Mouse (Mus musculus): ENCODE results near the gene Shpk.

The Shpk gene

DNA sequence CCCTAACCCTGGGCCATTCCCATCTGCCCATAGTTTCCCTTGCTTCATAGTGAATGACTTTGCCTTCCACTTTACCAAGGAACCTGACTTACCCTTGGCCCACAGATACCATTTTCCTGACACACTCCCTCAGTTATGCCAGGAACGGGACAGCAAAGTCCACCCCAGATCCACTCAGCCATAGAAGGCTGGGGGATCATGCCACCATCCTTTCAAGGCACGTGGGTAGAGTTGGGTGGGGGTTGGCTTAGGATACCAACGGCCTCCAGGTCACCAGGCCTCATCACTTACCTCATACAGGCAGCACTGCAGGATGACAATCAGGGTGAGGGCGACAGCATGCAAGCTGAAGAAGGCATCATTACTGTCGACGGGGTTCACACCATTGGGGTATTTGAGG, 12.0 kb upstream of the Shpk start:
- Histone ChIP-seq H3K4me1 (replicated peaks; ENCODE audit: low read depth, low read length) (no peaks in the 10 kb centered on the region), H3K4me3 (replicated peaks; ENCODE audit: low read length) (no peak overlapping the region), H3K27me3 (ENCODE audit: insufficient read depth, low read length) (no peaks in the 10 kb centered on the region), H3K9me3 (ENCODE audit: low read length) (no peaks in the 10 kb centered on the region), H3K36me3 (ENCODE audit: insufficient read depth, low read length) (peaks cover 85% of the 10 kb centered on the region)
- TF ChIP-seq NANOG (IDR thresholded peaks at IDR 0.05; ENCODE audit: borderline replicate concordance, low read length): no peak
- no peak for TF ChIP-seq CTCF (conservative IDR thresholded peaks at IDR 0.05; ENCODE audit: low read length)
- no peak for TF ChIP-seq POU5F1 (IDR thresholded peaks at IDR 0.05; ENCODE audit: borderline replicate concordance, low read length)

DNA sequence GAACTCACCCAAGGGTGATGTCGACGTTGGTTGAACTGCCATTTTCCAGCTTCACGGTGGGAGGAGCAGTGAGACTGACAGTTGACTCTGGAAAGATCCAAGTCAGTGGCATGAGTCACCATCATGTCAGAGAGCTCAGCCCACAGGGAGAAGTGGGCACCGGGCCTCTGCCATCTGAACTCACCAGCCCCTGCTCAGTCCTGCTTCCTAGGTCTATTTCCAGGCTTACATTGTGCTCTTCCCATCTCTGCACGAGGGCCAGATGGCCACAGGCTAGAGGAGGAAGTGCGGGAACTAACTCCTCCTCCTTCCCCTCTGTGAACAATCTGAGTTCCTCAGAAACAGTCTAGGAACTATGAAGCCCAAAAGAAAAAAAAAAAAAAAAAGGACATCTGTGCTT, 6.2 kb upstream of the Shpk start:
- Histone ChIP-seq H3K36me3 (ENCODE audit: insufficient read depth, low read length) (peaks cover 61% of the 10 kb centered on the region), H3K27me3 (ENCODE audit: insufficient read depth, low read length) (no peaks in the 10 kb centered on the region), H3K4me1 (replicated peaks; ENCODE audit: low read depth, low read length) (peaks cover 3% of the 10 kb centered on the region), H3K9me3 (ENCODE audit: low read length) (no peaks in the 10 kb centered on the region), H3K4me3 (replicated peaks; ENCODE audit: low read length) (no peak overlapping the region)
- TF ChIP-seq NANOG (IDR thresholded peaks at IDR 0.05; ENCODE audit: borderline replicate concordance, low read length) (no peak), POU5F1 (IDR thresholded peaks at IDR 0.05; ENCODE audit: borderline replicate concordance, low read length) (no peak), CTCF (conservative IDR thresholded peaks at IDR 0.05; ENCODE audit: low read length) (no peak)

DNA sequence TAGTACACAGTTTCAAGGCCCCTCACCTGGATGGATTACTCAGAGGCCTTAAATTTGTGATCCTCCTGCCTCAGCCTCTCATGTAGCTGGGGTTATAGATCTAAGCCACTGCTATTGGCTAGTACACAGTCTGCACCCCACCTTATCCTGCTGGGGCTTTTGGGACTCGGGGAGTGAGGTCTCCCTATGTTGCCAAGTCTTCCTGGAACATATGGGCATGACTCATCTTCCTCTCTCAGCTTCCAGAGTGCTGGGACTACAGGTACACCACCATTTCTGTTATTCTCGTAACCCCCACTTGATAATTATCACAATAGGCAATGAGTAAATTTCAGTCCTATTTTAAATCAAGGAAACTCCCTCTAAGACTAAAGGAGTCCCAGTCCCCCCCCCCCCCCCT, 4.8 kb upstream of the Shpk start:
- H3K4me1 ChIP-seq (replicated peaks; ENCODE audit: low read depth, low read length): peaks cover 10% of the 10 kb centered on the region
- no peaks in the 10 kb centered on the region for H3K27me3 ChIP-seq (ENCODE audit: insufficient read depth, low read length)
- no peaks in the 10 kb centered on the region for H3K9me3 ChIP-seq (ENCODE audit: low read length)
- TF ChIP-seq POU5F1 (IDR thresholded peaks at IDR 0.05; ENCODE audit: borderline replicate concordance, low read length) (no peak), CTCF (conservative IDR thresholded peaks at IDR 0.05; ENCODE audit: low read length) (no peak), NANOG (IDR thresholded peaks at IDR 0.05; ENCODE audit: borderline replicate concordance, low read length) (no peak)
- H3K36me3 ChIP-seq (ENCODE audit: insufficient read depth, low read length): peaks cover 47% of the 10 kb centered on the region
- H3K4me3 ChIP-seq (replicated peaks; ENCODE audit: low read length): no peak overlapping the region

DNA sequence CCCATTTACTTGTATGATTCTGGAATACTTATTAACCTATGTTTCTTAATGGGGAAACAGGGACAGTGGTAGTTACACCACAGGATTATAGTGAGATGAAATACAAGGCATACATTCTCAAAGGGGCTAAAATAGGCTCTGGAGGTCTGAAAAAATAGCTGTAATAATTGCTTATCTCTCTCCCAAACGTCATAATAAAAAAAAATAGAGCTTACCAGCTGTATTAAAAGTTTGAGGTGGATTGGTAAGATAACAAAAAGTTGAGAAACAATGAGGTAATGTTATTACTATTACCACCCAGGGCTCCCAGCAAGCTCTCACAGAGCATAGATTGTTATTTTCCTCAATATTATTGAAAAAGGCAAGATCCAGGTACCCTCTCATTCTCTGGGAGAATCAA, 1.1 kb upstream of the Shpk start:
- TF ChIP-seq CTCF (conservative IDR thresholded peaks at IDR 0.05; ENCODE audit: low read length) (no peak), NANOG (IDR thresholded peaks at IDR 0.05; ENCODE audit: borderline replicate concordance, low read length) (no peak), POU5F1 (IDR thresholded peaks at IDR 0.05; ENCODE audit: borderline replicate concordance, low read length) (no peak)
- no peaks in the 10 kb centered on the region for H3K27me3 ChIP-seq (ENCODE audit: insufficient read depth, low read length)
- H3K9me3 ChIP-seq (ENCODE audit: low read length): no peaks in the 10 kb centered on the region
- H3K36me3 ChIP-seq (ENCODE audit: insufficient read depth, low read length): peaks cover 13% of the 10 kb centered on the region; the same call in 1 of the 2 replicates
- H3K4me1 ChIP-seq (replicated peaks; ENCODE audit: low read depth, low read length): peaks cover 17% of the 10 kb centered on the region
- H3K4me3 ChIP-seq (replicated peaks; ENCODE audit: low read length): peak overlapping the region; percentile 95

DNA sequence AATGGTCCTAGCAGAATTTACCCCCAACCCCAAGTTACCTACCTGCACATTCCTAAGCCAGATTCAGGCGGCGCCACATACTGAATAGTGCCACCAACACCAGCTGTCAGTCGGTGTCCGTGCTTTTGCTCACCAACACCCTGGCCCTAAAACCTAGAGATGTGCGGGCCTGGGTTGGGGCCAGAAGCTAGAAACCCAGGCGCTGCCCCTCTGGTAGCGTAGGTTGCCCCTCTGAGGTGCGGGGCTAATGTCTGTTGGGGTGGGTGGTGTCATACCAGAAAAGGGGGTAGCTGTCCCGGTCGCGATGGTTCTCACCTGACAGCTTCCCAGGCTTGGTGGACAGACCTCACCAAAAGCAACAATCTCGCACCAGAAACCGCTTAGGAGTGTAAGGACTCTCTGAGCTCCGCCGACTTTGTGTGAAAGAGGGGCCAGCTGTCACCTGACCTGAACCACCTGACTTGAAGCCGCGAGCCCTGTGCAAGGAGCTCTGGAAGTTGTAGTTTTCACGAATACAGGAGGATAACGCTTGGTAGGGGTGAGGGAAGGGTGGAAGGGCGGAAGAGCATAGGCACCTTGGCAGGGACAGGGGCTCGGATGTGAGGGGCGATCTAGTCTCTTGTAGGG, 544 bp upstream of the Shpk start, which contains the start of gene Ctns:
Gene Ctns, minus strand, starts transcription at position 440 of the 627 bp plus-strand sequence.
- Histone ChIP-seq H3K9me3 (ENCODE audit: low read length) (no peaks in the 10 kb centered on the region), H3K4me3 (replicated peaks; ENCODE audit: low read length) (peak within 1 kb of the TSS; percentile 95), H3K36me3 (ENCODE audit: insufficient read depth, low read length) (peaks cover 13% of the 10 kb centered on the region; the same call in 1 of the 2 replicates), H3K27me3 (ENCODE audit: insufficient read depth, low read length) (no peaks in the 10 kb centered on the region), H3K4me1 (replicated peaks; ENCODE audit: low read depth, low read length) (peaks cover 17% of the 10 kb centered on the region)
- no peak for TF ChIP-seq CTCF (conservative IDR thresholded peaks at IDR 0.05; ENCODE audit: low read length)
- no peak for TF ChIP-seq POU5F1 (IDR thresholded peaks at IDR 0.05; ENCODE audit: borderline replicate concordance, low read length)
- TF ChIP-seq NANOG (IDR thresholded peaks at IDR 0.05; ENCODE audit: borderline replicate concordance, low read length): no peak

DNA sequence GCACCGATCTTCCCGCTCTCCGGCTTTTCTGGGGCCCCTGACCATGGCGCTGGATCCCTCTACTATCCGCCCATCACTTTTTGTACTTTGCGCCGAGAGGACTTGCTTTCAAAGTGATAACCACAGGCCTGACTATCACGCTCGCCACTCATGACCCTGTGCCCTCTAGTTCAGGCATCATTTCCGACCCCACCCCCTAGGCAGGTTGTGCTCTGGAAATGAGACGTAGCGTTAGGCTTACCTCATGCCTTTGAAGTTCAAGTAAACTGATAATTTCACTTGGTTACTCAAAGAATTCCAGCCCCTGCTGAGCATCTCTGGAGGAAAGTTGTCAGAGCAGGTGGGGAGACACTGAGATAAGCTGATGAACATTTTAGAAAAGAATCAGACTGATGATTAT, 619 bp downstream of the Shpk start:
- Histone ChIP-seq H3K4me1 (replicated peaks; ENCODE audit: low read depth, low read length) (peaks cover 17% of the 10 kb centered on the region), H3K4me3 (replicated peaks; ENCODE audit: low read length) (peak overlapping the region; percentile 95), H3K27me3 (ENCODE audit: insufficient read depth, low read length) (no peaks in the 10 kb centered on the region), H3K9me3 (ENCODE audit: low read length) (no peaks in the 10 kb centered on the region), H3K36me3 (ENCODE audit: insufficient read depth, low read length) (peaks cover 13% of the 10 kb centered on the region; the same call in 1 of the 2 replicates)
- TF ChIP-seq CTCF (conservative IDR thresholded peaks at IDR 0.05; ENCODE audit: low read length) (no peak), NANOG (IDR thresholded peaks at IDR 0.05; ENCODE audit: borderline replicate concordance, low read length) (no peak), POU5F1 (IDR thresholded peaks at IDR 0.05; ENCODE audit: borderline replicate concordance, low read length) (no peak)

DNA sequence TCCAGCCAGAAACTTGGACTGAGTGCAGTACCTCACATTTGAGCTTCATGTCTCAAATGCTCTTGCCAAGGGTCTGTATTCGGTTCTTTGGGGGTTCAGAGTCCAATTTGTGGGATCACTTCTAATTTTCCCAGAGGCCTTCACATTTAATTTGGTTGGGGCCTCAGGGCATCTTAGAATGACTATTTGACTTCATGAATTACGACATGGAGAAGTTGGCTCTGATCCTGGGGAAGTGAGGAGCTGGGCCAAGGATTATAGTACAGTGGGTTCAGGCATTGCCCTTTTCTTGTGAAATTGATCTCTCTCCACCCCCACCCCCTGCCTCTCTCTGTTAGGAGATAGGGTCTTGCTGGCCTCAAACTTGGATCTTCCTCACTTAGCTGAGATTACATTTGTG, 1.8 kb downstream of the Shpk start:
- H3K9me3 ChIP-seq (ENCODE audit: low read length): no peaks in the 10 kb centered on the region
- no peaks in the 10 kb centered on the region for H3K27me3 ChIP-seq (ENCODE audit: insufficient read depth, low read length)
- peaks cover 2% of the 10 kb centered on the region; the same call in 1 of the 2 replicates for H3K36me3 ChIP-seq (ENCODE audit: insufficient read depth, low read length)
- H3K4me1 ChIP-seq (replicated peaks; ENCODE audit: low read depth, low read length): peaks cover 17% of the 10 kb centered on the region
- no peak overlapping the region for H3K4me3 ChIP-seq (replicated peaks; ENCODE audit: low read length)
- TF ChIP-seq CTCF (conservative IDR thresholded peaks at IDR 0.05; ENCODE audit: low read length): no peak
- TF ChIP-seq NANOG (IDR thresholded peaks at IDR 0.05; ENCODE audit: borderline replicate concordance, low read length): no peak
- TF ChIP-seq POU5F1 (IDR thresholded peaks at IDR 0.05; ENCODE audit: borderline replicate concordance, low read length): no peak

DNA sequence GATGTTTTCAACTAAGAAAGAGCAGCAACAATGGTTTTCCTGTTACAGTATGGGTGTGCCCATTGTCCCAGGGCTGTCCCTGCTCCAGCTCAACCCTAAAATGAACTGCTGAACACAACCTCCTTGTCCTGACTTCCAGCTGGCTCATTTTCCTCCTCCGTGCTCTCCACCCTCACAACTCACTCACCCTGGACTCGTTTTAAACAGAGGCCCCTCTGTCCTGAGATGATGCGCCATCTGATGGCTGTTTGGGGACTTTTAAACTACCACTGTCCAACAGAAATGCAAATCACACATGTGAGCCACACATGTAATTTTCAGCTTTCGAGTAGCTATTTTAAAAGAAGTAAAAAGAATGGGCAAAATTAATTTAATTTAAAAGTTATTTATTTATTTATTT, 2.3 kb downstream of the Shpk start:
- Histone ChIP-seq H3K36me3 (ENCODE audit: insufficient read depth, low read length) (no peaks in the 10 kb centered on the region), H3K4me3 (replicated peaks; ENCODE audit: low read length) (no peak overlapping the region), H3K4me1 (replicated peaks; ENCODE audit: low read depth, low read length) (peaks cover 17% of the 10 kb centered on the region), H3K9me3 (ENCODE audit: low read length) (no peaks in the 10 kb centered on the region), H3K27me3 (ENCODE audit: insufficient read depth, low read length) (no peaks in the 10 kb centered on the region)
- no peak for TF ChIP-seq NANOG (IDR thresholded peaks at IDR 0.05; ENCODE audit: borderline replicate concordance, low read length)
- TF ChIP-seq CTCF (conservative IDR thresholded peaks at IDR 0.05; ENCODE audit: low read length): no peak
- no peak for TF ChIP-seq POU5F1 (IDR thresholded peaks at IDR 0.05; ENCODE audit: borderline replicate concordance, low read length)

DNA sequence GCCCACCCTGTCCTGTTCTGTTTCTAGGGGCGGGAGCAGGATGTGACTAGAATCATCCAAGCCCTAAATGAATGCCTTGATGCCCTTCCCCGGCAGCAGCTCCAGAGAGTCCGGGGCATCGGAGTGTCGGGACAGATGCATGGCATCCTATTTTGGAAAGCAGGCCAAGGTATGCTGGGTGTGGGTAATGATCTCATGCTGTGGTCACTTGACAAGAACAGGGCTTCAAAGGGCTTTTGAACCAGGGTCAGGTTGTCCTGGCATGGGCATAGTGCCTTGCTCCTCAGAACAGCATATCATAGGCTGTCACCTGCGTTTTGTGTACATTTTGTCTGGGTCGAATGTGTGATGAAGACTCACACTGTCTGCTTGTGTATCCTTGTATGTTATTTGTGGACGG, 4.6 kb downstream of the Shpk start:
- Histone ChIP-seq H3K4me3 (replicated peaks; ENCODE audit: low read length) (no peak overlapping the region), H3K36me3 (ENCODE audit: insufficient read depth, low read length) (no peaks in the 10 kb centered on the region), H3K27me3 (ENCODE audit: insufficient read depth, low read length) (no peaks in the 10 kb centered on the region), H3K9me3 (ENCODE audit: low read length) (no peaks in the 10 kb centered on the region), H3K4me1 (replicated peaks; ENCODE audit: low read depth, low read length) (peaks cover 7% of the 10 kb centered on the region)
- TF ChIP-seq NANOG (IDR thresholded peaks at IDR 0.05; ENCODE audit: borderline replicate concordance, low read length) (no peak), POU5F1 (IDR thresholded peaks at IDR 0.05; ENCODE audit: borderline replicate concordance, low read length) (no peak), CTCF (conservative IDR thresholded peaks at IDR 0.05; ENCODE audit: low read length) (no peak)
